Mouse (Mus musculus) heart, embryonic 16.5 days (tissue): ENCODE measurements around the gene Lsr. TPM values are rescaled to one million over a fixed set of nuclear protein-coding genes. Genes with fewer than 3 reads are reported as not detected.
A peak's percentile ranks its signal among the peaks of the same experiment; 100 is the strongest.

ENCODE experiments used
- ATAC-seq: fragments of 200-750 bp; cut with Nextera tagmentation; replicated peaks from 2 replicates; pipeline ENCODE4 v1.8.0; 2017; ENCODE audit warnings: moderate number of reproducible peaks; ENCODE audit not compliant: insufficient read depth, low FRiP score; ENCODE audit errors: extremely low read depth
- H3K27ac ChIP-seq: fragments of 300-500 bp; sonication (generic); 2 replicates; pipeline ENCODE4 v1.5.1; 2014; ENCODE audit warnings: mild to moderate bottlenecking, low read length, control low read depth, moderate library complexity
- H3K27me3 ChIP-seq: fragments of 300-500 bp; sonication (generic); 2 replicates; pipeline ENCODE4 v1.6.1; 2014; ENCODE audit warnings: low read length, mixed read lengths; ENCODE audit not compliant: control insufficient read depth, insufficient read depth
- H3K36me3 ChIP-seq: fragments of 300-500 bp; sonication (generic); 2 replicates; pipeline ENCODE4 v1.6.1; 2014; ENCODE audit not compliant: control insufficient read depth, insufficient read depth
- H3K4me1 ChIP-seq: fragments of 300-500 bp; sonication (generic); 2 replicates; pipeline ENCODE4 v1.6.1; 2014; ENCODE audit warnings: low read length, mixed read lengths; ENCODE audit not compliant: control insufficient read depth, insufficient read depth
- H3K4me2 ChIP-seq: fragments of 300-500 bp; sonication (generic); 2 replicates; pipeline ENCODE4 v1.6.1; 2014; ENCODE audit warnings: low read depth, mild to moderate bottlenecking, control low read depth, low read length
- H3K4me3 ChIP-seq: fragments of 300-500 bp; sonication (generic); 2 replicates; pipeline ENCODE4 v1.5.1; 2014; ENCODE audit warnings: mild to moderate bottlenecking, control low read depth, low read length
- H3K9ac ChIP-seq: fragments of 300-500 bp; sonication (generic); 2 replicates; pipeline ENCODE4 v1.6.1; 2014; ENCODE audit warnings: low read length, control low read depth
- H3K9me3 ChIP-seq: fragments of 300-500 bp; sonication (generic); replicated peaks from 2 replicates; pipeline ENCODE4 v1.6.1; 2016; ENCODE audit warnings: low read length; ENCODE audit not compliant: control insufficient read depth
- WGBS: fragments of 180-500 bp; shearing (Covaris S2); extraction: QIAGEN DNeasy Blood & Tissue Kit; methylation state at CpG from one replicate; pipeline ENCODE4 v1.1.7; 2014; 5-methylcytosine and 5-hydroxymethylcytosine counted together
- polyA plus RNA-seq: library from polyadenylated mRNA; unstranded; fragments of >200 nt; fragmentation: Nextera tagmentation; extraction: Ambion mirVana; gene quantifications from 2 replicates; pipeline ENCODE4 v1.2.1, GENCODE M21; 2015

Gene Lsr
- polyA plus RNA-seq: 10.8 and 14.5 TPM in 2 replicates

DNA sequence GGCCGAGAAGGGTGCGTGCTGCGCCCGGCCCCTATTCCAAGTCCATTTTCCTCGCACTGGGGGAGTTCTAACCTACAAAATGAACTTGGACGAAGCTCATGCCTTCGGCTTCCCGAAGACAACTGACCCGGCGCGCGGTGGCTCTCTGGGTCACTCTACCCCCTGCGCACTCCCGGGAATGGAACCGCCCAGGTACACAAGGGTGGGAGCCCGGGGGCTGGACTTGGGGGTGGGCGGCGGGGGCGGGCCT lies at the start of gene Lsr:
Gene Lsr (minus strand): TSS at position 214 of the 250 bp plus-strand sequence.
- H3K27ac ChIP-seq: no peak within 1 kb of the TSS

DNA sequence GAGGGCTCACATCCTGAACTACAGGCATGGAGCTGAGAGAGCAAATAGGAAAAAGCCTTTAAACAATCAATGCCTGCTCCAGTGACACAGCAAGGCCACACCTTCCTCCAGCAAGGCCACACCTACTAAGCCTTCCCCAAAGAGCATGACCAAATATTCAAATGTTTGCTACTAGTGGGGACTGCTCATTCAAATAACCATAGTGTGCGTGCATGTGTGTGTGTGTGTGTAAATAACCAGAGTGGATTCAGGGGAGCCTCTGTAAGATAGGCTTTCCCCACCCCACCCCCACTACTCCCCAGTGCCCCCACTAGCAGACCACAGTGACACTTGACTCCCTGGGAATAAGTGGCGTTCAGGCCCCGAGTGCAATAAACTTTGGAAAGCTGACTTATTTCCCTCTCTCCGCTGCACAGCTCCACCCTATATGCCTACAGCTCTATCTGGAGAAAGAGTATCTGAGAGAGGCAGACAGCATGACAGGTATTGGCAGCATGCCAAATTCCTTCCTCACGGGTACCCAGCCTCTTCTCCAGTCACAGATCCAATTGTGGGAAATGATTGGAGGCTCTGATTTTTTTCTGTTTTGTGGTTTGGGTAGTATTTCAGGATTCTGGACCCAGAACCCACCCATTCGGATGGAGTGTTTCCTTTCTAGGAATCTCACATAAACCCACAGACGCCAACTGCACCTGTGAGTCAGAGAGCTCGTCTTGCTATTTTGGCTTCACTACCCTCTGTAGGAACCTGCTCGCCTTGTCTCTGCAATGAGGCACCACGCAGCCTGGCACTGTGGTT lies 44.0 kb upstream of the Lsr start:
- ATAC-seq: peak; percentile 88
- Histone ChIP-seq H3K9me3 (no peaks in the 10 kb centered on the region), H3K27me3 (no peaks in the 10 kb centered on the region), H3K27ac (peak overlapping the region; percentile 36), H3K9ac (no peak overlapping the region), H3K4me1 (peaks cover 14% of the 10 kb centered on the region), H3K36me3 (no peaks in the 10 kb centered on the region), H3K4me2 (peak overlapping the region; percentile 35), H3K4me3 (no peak overlapping the region)
- 24% methylated on average over 10 of the region's 10 CpGs for WGBS

More for the DNA sequence above, at the start of gene Lsr:
- peaks cover 14% of the 10 kb centered on the region for H3K27me3 ChIP-seq
- peak within 1 kb of the TSS; percentile 60 for H3K4me2 ChIP-seq
- H3K36me3 ChIP-seq: no peaks in the 10 kb centered on the region
- no peaks in the 10 kb centered on the region for H3K9me3 ChIP-seq
- WGBS: 1% methylated on average over 19 of the region's 19 CpGs
- peaks cover 5% of the 10 kb centered on the region; the same call in 1 of the 2 replicates for H3K4me1 ChIP-seq
- H3K9ac ChIP-seq: peak within 1 kb of the TSS; percentile 59
- ATAC-seq: peak; percentile 32; the same call in 1 of the 2 replicates
- peak within 1 kb of the TSS; percentile 54 for H3K4me3 ChIP-seq

DNA sequence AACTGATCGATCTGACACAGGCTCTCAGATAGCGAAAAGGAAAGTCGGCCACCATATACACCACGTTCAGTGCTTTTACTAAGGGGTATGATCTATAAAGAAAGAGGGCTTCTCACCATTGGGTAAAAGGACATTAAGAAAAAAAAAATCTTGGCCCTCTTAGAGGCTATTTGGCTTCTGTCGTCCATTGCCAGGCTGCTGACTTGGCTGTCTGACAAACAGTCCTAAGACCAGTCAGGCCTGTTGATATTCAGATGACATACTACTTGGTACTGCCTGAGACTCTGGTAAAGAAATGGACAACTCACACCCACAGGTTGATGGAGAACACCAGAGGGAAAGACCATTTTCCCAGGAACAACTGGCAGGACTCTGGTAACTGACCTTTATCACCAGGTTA lies 39.7 kb upstream of the Lsr start:
- no peak overlapping the region for H3K4me2 ChIP-seq
- ATAC-seq: no peak
- 74% methylated on average over 5 of the region's 5 CpGs for WGBS

DNA sequence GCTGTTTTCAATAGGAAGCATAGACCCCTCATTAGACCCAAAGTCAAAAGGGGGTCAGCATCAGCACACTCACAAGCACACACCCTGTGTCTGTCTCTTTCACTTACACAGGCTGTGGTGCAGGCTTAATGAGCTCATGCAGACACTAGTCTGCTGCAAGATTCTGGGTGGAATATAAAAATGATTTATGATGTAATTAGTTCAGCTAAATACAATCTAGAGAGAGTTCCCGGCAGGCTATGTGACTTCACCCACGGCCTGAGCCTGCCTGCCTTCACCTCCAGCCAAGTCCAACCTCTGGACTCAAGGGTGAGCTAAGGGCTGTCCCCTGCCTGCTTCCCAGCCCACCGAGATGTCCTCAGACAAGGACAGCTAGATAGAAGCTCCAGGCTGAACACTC lies 35.6 kb upstream of the Lsr start:
- no peak overlapping the region for H3K4me3 ChIP-seq
- no peak for ATAC-seq
- H3K27me3 ChIP-seq: no peaks in the 10 kb centered on the region
- H3K9ac ChIP-seq: no peak overlapping the region
- H3K4me2 ChIP-seq: no peak overlapping the region
- H3K27ac ChIP-seq: no peak overlapping the region
- no peaks in the 10 kb centered on the region for H3K4me1 ChIP-seq
- WGBS: 71% methylated on average over 3 of the region's 3 CpGs
- H3K9me3 ChIP-seq: no peaks in the 10 kb centered on the region
- no peaks in the 10 kb centered on the region for H3K36me3 ChIP-seq

More for the DNA sequence above, 39.7 kb upstream of the Lsr start:
- peaks cover 14% of the 10 kb centered on the region for H3K4me1 ChIP-seq
- H3K27ac ChIP-seq: no peak overlapping the region
- H3K36me3 ChIP-seq: no peaks in the 10 kb centered on the region
- H3K4me3 ChIP-seq: no peak overlapping the region
- no peaks in the 10 kb centered on the region for H3K9me3 ChIP-seq
- H3K9ac ChIP-seq: no peak overlapping the region
- no peaks in the 10 kb centered on the region for H3K27me3 ChIP-seq

DNA sequence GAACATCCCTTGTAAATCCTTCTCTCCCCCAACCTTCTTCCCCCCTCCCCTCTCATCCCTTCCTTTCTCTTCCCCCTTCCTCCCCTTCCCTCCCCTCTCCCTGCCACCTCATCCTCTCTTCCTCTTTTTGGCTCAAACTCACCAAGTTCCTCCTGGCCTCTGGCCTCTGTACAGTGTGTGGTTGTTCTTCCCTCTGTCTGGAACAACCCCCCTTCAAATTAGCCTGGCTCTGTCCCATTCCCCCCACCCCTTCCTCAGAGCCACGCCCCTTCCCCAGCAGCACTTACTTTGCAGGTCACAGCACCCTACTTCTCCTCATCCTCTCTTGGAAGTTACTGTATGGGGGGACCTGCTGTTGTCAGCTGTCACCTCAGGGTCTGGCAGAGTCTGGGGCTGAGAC lies 34.9 kb upstream of the Lsr start:
- Histone ChIP-seq H3K4me3 (no peak overlapping the region), H3K27me3 (no peaks in the 10 kb centered on the region), H3K4me2 (no peak overlapping the region), H3K9me3 (no peaks in the 10 kb centered on the region), H3K27ac (no peak overlapping the region), H3K9ac (no peak overlapping the region), H3K36me3 (no peaks in the 10 kb centered on the region), H3K4me1 (no peaks in the 10 kb centered on the region)
- WGBS: 47% methylated on average over 1 of the region's 1 CpGs
- no peak for ATAC-seq

DNA sequence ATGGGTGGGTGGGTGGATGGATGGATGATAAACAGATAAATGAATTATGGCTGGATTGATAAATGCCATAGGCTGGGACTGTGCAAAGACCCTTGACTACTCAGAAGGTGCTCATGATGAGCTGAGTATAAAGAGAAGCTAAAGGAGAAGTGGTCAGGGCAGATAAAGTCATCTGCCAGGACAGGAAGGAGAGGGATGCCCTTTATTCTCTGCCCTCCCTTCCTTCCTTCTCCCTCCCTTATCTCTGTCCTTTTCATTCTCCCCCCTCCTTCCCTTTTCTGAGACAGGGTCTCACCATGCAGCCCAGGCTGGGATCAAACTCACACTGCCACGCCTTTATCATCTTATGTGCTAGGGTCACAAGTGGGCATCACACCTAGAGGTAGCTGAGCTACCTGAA lies 34.5 kb upstream of the Lsr start:
- H3K9ac ChIP-seq: no peak overlapping the region
- no peaks in the 10 kb centered on the region for H3K27me3 ChIP-seq
- no peak overlapping the region for H3K4me3 ChIP-seq
- 73% methylated on average over 1 of the region's 1 CpGs for WGBS
- H3K9me3 ChIP-seq: no peaks in the 10 kb centered on the region
- no peak overlapping the region for H3K27ac ChIP-seq
- H3K36me3 ChIP-seq: no peaks in the 10 kb centered on the region
- no peaks in the 10 kb centered on the region for H3K4me1 ChIP-seq
- no peak for ATAC-seq
- no peak overlapping the region for H3K4me2 ChIP-seq

DNA sequence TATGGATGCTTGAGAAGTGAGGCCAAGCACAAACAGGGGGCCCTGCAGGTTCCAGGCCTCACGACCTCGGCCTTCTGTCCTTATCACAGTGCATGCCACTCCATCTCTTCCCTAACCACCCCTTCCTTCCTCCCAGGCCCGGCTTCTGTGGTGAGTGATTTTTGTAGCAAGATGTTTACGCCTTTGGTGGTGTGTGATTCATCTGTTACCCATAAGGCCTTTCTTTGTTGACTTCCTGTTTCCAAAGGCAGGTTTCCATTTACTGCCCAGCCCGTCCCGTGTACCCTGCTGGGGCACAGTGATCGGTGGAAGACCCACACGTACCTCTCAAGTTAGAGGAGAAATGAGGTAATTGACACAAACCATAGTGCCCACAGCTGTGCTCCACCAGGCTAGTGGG lies 29.4 kb upstream of the Lsr start:
- Histone ChIP-seq H3K4me2 (no peak overlapping the region), H3K27me3 (no peaks in the 10 kb centered on the region), H3K9me3 (no peaks in the 10 kb centered on the region), H3K27ac (peak overlapping the region; percentile 19), H3K4me3 (no peak overlapping the region), H3K9ac (no peak overlapping the region), H3K36me3 (no peaks in the 10 kb centered on the region), H3K4me1 (peaks cover 16% of the 10 kb centered on the region)
- ATAC-seq: no peak; the same call in 1 of the 2 replicates
- 41% methylated on average over 8 of the region's 8 CpGs for WGBS

DNA sequence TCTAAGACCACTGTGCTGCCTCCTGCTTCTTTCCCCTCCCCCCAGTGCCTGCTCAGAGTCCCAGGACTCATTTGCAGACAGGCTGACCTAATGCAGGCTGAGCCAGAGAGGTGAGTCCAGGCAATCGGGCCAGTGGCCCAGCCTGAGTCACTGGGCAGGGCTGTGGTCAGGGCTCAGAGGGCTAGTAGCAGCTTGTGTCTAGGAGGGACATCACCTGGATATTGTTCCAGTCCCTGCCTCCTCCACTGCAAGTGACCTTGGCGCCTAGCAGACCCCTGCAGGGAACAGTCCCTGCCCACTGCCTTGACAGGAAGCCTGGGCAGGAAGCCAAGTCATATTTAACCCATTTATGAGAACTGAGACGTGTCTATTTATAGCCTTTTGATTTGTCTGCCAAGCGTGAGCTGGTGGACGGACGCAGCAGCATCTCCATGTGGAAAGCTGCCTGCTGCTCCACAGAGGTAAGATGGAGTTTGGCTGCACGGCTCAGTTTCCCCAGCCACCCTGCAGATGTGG lies 27.3 kb upstream of the Lsr start:
- H3K36me3 ChIP-seq: no peaks in the 10 kb centered on the region
- peaks cover 16% of the 10 kb centered on the region for H3K4me1 ChIP-seq
- peak overlapping the region; percentile 9; the same call in 1 of the 2 replicates for H3K4me3 ChIP-seq
- ATAC-seq: peak; percentile 93
- H3K4me2 ChIP-seq: peak overlapping the region; percentile 55
- peaks cover 5% of the 10 kb centered on the region; the same call in 1 of the 2 replicates for H3K9me3 ChIP-seq
- H3K27me3 ChIP-seq: no peaks in the 10 kb centered on the region
- peak overlapping the region; percentile 56 for H3K9ac ChIP-seq
- WGBS: 2% methylated on average over 7 of the region's 7 CpGs
- H3K27ac ChIP-seq: peak overlapping the region; percentile 90

DNA sequence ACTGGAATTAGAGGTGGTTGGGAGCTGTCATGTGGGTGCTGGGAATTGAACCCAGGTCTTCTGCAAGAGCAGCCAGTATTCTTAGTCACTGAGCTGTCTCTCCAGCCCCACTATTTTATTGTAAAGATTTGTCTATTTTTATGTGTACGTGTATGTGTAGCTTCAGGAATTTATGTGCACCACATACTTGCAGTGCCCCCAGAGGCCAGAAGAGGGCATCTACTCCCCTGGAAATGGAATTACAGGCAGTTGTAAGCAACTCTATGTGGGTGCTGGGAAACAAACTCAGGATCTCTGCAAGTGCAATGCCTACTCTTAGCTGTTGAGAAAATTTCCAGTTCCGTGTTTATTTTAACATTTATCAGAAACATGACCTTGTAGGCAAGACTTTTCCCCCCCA lies 23.2 kb upstream of the Lsr start:
- Histone ChIP-seq H3K9ac (no peak overlapping the region), H3K9me3 (peaks cover 5% of the 10 kb centered on the region; the same call in 1 of the 2 replicates), H3K27me3 (no peaks in the 10 kb centered on the region), H3K36me3 (no peaks in the 10 kb centered on the region), H3K4me1 (peaks cover 21% of the 10 kb centered on the region), H3K27ac (no peak overlapping the region), H3K4me3 (no peak overlapping the region), H3K4me2 (no peak overlapping the region)
- no peak for ATAC-seq
- whole genome bisulfite sequencing: 94% methylated on average over 2 of the region's 2 CpGs
